Mouse (Mus musculus) forebrain, embryonic 15.5 days (tissue): ENCODE measurements around the gene Wwox. TPM values are rescaled to one million over a fixed set of nuclear protein-coding genes. Genes with fewer than 3 reads are reported as not detected.

ENCODE experiments used
- ATAC-seq: fragments of 200-750 bp; cut with Nextera tagmentation; replicated peaks from 2 replicates; pipeline ENCODE4 v1.8.0; 2017; ENCODE audit warnings: mild to moderate bottlenecking, moderate TSS enrichment, moderate library complexity
- H3K27ac ChIP-seq: fragments of 300-500 bp; sonication (generic); replicated peaks from 2 replicates; pipeline ENCODE4 v1.5.1; 2015; ENCODE audit warnings: mild to moderate bottlenecking, inconsistent platforms
- H3K27me3 ChIP-seq: fragments of 300-500 bp; sonication (generic); 2 replicates; pipeline ENCODE4 v1.6.1; 2015; ENCODE audit warnings: inconsistent platforms
- H3K36me3 ChIP-seq: fragments of 300-500 bp; sonication (generic); 2 replicates; pipeline ENCODE4 v1.6.1; 2015; ENCODE audit warnings: mild to moderate bottlenecking, inconsistent platforms
- H3K4me1 ChIP-seq: fragments of 300-500 bp; sonication (generic); 2 replicates; pipeline ENCODE4 v1.6.1; 2015; ENCODE audit warnings: inconsistent platforms
- H3K4me2 ChIP-seq: fragments of 300-500 bp; sonication (generic); replicated peaks from 2 replicates; pipeline ENCODE4 v1.6.1; 2015; ENCODE audit warnings: mild to moderate bottlenecking, inconsistent platforms
- H3K4me3 ChIP-seq: fragments of 300-500 bp; sonication (generic); 2 replicates; pipeline ENCODE4 v1.5.1; 2015; ENCODE audit warnings: mild to moderate bottlenecking, inconsistent platforms
- H3K9ac ChIP-seq: fragments of 300-500 bp; sonication (generic); replicated peaks from 2 replicates; pipeline ENCODE4 v1.6.1; 2015; ENCODE audit warnings: mild to moderate bottlenecking, inconsistent platforms
- H3K9me3 ChIP-seq: fragments of 300-500 bp; sonication (generic); 2 replicates; pipeline ENCODE4 v1.6.1; 2016; ENCODE audit warnings: inconsistent platforms
- WGBS: fragments of 180-500 bp; shearing (Covaris S2); methylation state at CpG from one replicate; pipeline ENCODE4 v1.1.7; 2015; ENCODE audit warnings: mixed read lengths; 5-methylcytosine and 5-hydroxymethylcytosine counted together
- polyA plus RNA-seq: library from polyadenylated mRNA; unstranded; fragments of >200 nt; fragmentation: Nextera tagmentation; extraction: Ambion mirVana; gene quantifications from 2 replicates; pipeline ENCODE4 v1.2.1, GENCODE M21; 2015

Gene Wwox
- polyA plus RNA-seq, 1 experiment from 2014 or later = 10.7 TPM

DNA sequence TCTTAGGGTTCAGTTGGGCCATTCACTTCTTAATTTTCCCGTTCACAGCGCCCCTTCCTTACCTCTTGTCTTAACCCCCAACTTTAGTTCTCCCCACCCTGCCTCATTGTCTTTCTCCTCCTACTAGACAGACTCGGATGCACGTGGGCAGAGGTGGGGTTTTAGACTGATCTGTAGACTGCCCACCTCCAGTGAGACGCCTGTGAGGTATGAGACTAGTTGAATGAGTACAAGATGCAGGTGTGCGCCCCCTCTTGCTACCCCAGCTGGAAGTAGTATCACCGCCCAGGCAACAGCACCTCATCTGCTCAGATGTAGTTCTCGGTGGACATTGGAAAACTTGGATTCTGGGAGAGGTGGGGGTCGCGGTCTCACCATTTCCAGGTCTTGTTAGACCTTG is 437.8 kb downstream of the Wwox start:
- Histone ChIP-seq H3K27ac (no peak overlapping the region), H3K4me2 (no peak overlapping the region), H3K4me3 (no peak overlapping the region), H3K36me3 (no peaks in the 10 kb centered on the region), H3K9me3 (no peaks in the 10 kb centered on the region), H3K27me3 (peaks cover 8% of the 10 kb centered on the region; the same call in 1 of the 2 replicates), H3K4me1 (peaks cover 21% of the 10 kb centered on the region), H3K9ac (no peak overlapping the region)
- 78% methylated on average over 10 of the region's 10 CpGs for WGBS
- ATAC-seq = no peak

DNA sequence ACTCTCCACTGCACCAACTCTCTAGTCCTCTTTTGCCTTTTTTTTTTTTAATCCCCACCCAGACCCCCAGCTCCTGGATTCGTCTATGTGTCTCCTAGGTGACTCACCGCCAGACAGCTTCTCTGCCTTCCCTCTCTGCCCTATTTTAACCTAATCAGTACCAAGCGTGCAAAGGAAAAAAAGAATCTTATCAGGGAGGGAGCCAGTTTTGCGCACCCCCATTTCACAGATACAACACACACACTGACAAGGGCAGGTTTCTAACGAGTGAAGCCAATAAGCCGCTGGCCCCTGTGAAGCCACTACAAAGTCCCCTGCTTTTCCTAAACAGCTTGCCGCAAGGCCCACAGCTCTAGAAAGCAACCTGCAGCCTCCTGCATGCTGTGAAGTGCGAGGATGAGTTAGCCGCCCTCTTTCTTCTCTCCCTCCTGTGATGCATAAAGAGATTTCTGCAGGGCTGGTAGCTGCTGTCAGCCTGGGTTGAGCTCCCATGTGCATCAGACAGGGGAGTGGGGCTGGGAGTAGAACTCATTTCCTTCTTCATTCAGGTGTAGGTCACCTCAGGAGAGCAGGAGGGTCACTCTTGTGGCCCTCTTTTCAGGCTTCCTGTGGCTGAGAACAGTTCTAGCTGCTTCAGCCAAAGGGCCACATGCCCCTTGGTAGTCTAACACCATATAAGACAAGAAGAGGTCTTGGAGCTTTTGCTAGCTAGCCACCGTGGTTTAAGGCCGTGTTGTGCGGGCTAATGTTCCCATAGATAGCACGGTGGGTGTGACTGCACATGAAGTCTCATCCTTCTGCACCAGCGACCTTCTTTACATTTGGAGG is 439.2 kb downstream of the Wwox start:
- no peak for ATAC-seq
- Histone ChIP-seq H3K27me3 (peaks cover 8% of the 10 kb centered on the region; the same call in 1 of the 2 replicates), H3K4me2 (no peak overlapping the region)

DNA sequence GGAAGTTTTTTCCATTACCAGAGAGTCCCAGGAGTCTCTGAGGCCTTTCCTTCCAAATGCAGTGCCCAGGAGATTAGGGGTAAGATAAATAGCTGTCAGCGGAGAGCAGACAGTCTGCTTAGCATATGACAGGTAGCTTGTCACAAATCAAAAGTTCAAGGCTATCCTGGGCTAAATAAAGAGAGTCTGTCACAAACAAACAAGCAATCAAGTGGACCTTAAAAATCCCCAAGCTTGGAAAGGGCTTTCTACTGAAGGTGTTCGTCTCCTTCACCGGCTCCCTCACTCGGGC is 439.8 kb downstream of the Wwox start:
- peaks cover 8% of the 10 kb centered on the region; the same call in 1 of the 2 replicates for H3K27me3 ChIP-seq
- 91% methylated on average over 4 of the region's 4 CpGs for WGBS
- H3K9me3 ChIP-seq = no peaks in the 10 kb centered on the region
- peaks cover 13% of the 10 kb centered on the region for H3K4me1 ChIP-seq
- ATAC-seq = no peak
- no peaks in the 10 kb centered on the region for H3K36me3 ChIP-seq
- no peak overlapping the region for H3K27ac ChIP-seq
- H3K9ac ChIP-seq = no peak overlapping the region
- H3K4me2 ChIP-seq = no peak overlapping the region
- H3K4me3 ChIP-seq = no peak overlapping the region

More for the DNA sequence above, 439.2 kb downstream of the Wwox start:
- no peaks in the 10 kb centered on the region for H3K36me3 ChIP-seq
- no peak overlapping the region for H3K27ac ChIP-seq
- no peaks in the 10 kb centered on the region for H3K9me3 ChIP-seq
- H3K4me3 ChIP-seq = no peak overlapping the region
- peaks cover 13% of the 10 kb centered on the region for H3K4me1 ChIP-seq
- no peak overlapping the region for H3K9ac ChIP-seq
- WGBS = 71% methylated on average over 14 of the region's 14 CpGs

DNA sequence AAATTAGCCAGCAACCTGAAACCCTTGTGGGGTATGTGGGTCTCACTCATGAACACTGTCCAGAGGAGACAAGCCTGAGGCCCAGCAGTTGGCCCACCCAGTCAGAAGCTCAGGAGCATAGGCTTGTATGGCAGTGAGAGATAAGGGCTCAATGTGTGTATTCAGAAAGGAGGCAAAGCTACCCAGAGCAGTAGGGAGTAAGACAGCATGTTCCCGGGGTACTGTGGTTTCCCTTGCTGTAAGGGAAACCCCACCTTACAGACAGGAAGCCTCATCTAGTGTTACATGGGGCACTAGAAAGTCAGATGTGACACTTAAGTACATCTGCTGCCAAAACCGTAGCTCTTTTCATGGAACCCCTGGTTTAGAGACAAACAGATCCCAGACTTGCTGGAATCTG is 440.2 kb downstream of the Wwox start:
- no peak overlapping the region for H3K27ac ChIP-seq
- H3K4me2 ChIP-seq = no peak overlapping the region
- H3K4me1 ChIP-seq = peaks cover 15% of the 10 kb centered on the region
- H3K27me3 ChIP-seq = peaks cover 8% of the 10 kb centered on the region; the same call in 1 of the 2 replicates
- no peak overlapping the region for H3K9ac ChIP-seq
- no peaks in the 10 kb centered on the region for H3K9me3 ChIP-seq
- WGBS = 89% methylated on average over 2 of the region's 2 CpGs
- H3K36me3 ChIP-seq = no peaks in the 10 kb centered on the region
- no peak overlapping the region for H3K4me3 ChIP-seq
- ATAC-seq = no peak

DNA sequence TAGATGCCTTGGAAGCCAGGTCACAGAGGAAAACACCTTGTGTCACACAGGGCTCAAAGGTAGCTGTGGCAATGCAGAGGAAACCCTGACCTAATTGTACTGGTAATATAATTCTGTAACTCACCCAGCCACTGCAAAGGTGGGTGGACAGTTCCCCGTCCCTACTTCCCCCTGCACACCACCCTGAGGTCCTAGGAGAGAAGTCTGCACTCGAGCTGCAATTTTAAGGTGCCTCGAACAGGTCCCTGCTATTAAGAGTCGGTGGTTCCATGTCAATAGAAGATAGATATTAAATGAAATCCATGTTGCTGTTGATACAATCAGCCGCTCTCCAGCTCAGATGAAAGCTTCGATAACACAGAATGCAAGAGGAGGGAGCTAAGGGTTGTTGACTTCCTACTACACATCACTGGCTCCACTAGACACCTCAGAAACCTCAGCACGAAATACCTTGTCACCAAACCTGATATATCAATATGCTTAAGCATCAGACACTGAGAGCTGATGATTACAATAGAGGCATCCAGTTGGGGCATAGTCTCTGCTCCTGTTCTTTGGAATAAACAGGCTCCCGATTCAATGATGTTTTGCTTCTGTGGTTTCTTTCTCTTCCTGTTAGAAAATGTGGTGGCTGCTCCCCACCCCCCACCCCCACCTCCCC is 441.1 kb downstream of the Wwox start:
- peaks cover 22% of the 10 kb centered on the region for H3K4me1 ChIP-seq
- H3K9me3 ChIP-seq = no peaks in the 10 kb centered on the region
- no peak overlapping the region for H3K4me3 ChIP-seq
- 83% methylated on average over 8 of the region's 8 CpGs for WGBS
- no peak for ATAC-seq
- H3K4me2 ChIP-seq = no peak overlapping the region
- peaks cover 8% of the 10 kb centered on the region; the same call in 1 of the 2 replicates for H3K27me3 ChIP-seq
- no peak overlapping the region for H3K27ac ChIP-seq
- no peak overlapping the region for H3K9ac ChIP-seq
- no peaks in the 10 kb centered on the region for H3K36me3 ChIP-seq

DNA sequence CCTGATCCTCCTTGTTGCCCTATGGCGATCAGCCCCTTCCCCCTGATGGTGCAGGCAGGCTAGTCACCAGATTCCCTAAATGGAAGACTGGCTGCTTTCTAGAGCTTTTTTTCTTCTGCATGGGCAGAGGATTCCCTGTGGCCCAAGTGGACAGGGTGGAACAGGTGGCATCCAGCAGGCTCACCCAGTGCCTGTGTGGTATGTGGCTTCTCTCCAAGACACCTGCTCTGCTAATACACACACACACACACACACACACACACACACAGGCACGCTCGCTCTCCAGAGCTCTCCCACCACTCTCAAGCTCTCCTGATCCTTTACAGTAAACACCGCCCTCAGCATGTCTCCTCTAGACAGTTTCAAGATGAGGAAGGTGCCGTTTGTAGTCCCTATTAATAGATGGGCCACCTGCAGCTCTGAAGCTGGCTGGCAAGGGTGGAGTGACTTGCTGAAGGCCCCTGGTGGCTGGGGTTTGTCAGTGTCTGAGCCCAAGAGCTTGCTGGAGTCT is 442.5 kb downstream of the Wwox start:
- H3K27me3 ChIP-seq = peaks cover 8% of the 10 kb centered on the region; the same call in 1 of the 2 replicates
- ATAC-seq = no peak
- WGBS = 65% methylated on average over 5 of the region's 5 CpGs
- H3K27ac ChIP-seq = no peak overlapping the region
- no peaks in the 10 kb centered on the region for H3K36me3 ChIP-seq
- no peaks in the 10 kb centered on the region for H3K9me3 ChIP-seq
- H3K4me1 ChIP-seq = peaks cover 13% of the 10 kb centered on the region
- no peak overlapping the region for H3K4me2 ChIP-seq
- H3K9ac ChIP-seq = no peak overlapping the region
- no peak overlapping the region for H3K4me3 ChIP-seq

DNA sequence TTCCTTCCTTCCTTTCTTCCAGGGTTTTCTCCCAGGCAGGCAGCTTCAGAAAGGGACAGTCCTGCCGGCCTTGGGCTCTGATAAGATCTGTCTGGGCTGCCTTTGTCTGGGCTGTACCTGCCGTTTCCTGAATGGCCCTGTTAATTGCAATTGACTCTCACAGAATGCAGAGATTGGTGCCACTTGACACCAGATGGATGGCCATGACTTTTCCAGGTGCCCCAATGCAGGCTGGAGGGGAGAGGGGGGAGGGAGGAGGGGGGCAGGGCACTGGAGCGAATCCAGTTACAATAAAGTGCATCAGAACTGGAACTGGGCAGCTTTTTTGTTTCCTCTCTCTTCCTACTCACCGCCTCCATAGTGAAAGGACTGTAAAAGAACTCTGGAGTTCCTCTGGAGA is 443.0 kb downstream of the Wwox start:
- no peak overlapping the region for H3K4me2 ChIP-seq
- no peak overlapping the region for H3K27ac ChIP-seq
- WGBS = 28% methylated on average over 4 of the region's 4 CpGs
- peaks cover 8% of the 10 kb centered on the region; the same call in 1 of the 2 replicates for H3K27me3 ChIP-seq
- peaks cover 13% of the 10 kb centered on the region for H3K4me1 ChIP-seq
- no peaks in the 10 kb centered on the region for H3K36me3 ChIP-seq
- no peak overlapping the region for H3K9ac ChIP-seq
- H3K9me3 ChIP-seq = no peaks in the 10 kb centered on the region
- no peak overlapping the region for H3K4me3 ChIP-seq
- no peak for ATAC-seq

DNA sequence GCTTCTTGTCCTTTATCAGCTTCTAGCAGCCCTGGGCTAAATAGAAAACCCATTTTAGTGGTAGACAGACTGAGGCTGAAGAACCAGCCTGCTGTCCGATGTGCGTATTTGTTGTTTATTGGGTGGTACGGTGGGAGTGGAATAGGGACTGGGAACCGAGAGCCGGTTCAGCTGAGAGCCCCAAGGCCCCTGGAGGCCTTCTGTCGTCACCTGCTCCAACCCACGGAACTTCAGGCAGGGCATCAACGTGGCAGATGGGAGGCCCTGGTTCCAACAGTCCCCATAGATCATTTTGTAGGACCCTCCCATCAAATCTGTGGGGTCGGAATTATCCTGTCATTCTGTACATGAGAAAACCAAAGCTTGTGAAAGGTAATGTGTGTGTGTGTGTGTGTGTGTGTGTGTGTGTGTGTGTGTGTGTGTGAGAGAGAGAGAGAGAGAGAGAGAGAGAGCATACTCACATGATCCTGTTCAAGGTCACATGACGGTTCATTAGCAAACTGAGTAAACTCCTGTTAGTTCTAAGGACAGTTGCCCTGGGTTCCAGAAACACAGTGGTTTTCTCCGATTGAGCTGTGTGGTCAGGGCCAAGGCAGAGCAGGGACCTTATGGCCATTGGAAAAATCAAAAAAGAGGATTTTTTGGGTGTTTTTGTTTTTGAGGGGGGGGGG is 443.6 kb downstream of the Wwox start:
- Histone ChIP-seq H3K4me1 (peaks cover 13% of the 10 kb centered on the region), H3K27ac (no peak overlapping the region), H3K9ac (no peak overlapping the region), H3K4me2 (no peak overlapping the region), H3K9me3 (no peaks in the 10 kb centered on the region), H3K4me3 (no peak overlapping the region), H3K36me3 (no peaks in the 10 kb centered on the region), H3K27me3 (peaks cover 8% of the 10 kb centered on the region; the same call in 1 of the 2 replicates)
- ATAC-seq = no peak
- WGBS = 85% methylated on average over 11 of the region's 11 CpGs

DNA sequence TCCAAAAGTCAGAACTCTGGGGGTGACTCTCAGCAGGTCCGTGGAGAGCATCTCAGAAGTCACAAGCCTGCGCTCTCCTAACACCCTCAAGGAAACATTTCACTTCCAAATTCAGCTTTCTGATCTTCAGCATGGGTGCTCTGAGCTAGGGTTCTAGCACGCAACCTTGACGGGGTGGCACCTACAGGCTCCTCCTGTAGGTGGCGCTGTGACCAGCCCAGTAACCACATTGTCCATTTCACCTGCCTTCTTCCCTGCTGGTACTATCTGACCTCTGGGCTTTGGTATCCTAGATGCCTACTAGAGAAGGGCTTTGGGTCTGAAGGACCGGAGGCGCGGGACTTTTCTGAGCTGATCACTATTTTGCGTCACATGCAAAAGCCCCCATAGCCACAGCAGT is 444.5 kb downstream of the Wwox start:
- WGBS = 77% methylated on average over 9 of the region's 9 CpGs
- no peak overlapping the region for H3K9ac ChIP-seq
- no peak overlapping the region for H3K27ac ChIP-seq
- no peaks in the 10 kb centered on the region for H3K36me3 ChIP-seq
- no peak overlapping the region for H3K4me3 ChIP-seq
- no peak for ATAC-seq
- peaks cover 6% of the 10 kb centered on the region; the same call in 1 of the 2 replicates for H3K27me3 ChIP-seq
- H3K4me2 ChIP-seq = no peak overlapping the region
- no peaks in the 10 kb centered on the region for H3K9me3 ChIP-seq
- peaks cover 13% of the 10 kb centered on the region for H3K4me1 ChIP-seq

DNA sequence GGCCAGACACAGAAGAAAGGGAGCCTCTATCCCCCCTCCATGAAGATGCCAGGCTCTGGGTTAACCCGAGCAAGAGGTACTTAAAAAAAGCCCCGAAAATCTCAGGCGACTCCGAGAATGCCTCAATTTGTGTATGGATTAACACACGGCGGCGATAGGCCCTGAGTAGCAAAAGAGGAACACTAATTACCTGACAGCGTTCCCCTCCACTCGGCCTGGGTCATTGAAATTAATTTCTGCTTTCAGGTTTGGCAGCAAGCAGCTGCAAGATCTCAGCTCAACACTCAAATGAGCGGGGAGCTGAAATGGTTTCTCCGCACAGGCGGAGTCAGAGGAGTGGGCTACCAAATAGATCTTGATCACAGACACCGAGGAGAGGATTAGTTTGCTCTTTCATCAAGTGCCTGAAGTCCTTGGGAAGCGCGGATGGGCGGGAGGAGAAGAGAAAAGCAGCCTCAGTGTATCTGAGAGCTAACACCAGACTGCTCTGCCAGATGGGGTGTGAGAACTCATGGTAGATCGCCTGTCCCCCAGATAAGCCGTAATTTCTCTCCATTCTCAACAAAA is 445.7 kb downstream of the Wwox start:
- Histone ChIP-seq H3K4me2 (peak overlapping the region; percentile 9), H3K27ac (no peak overlapping the region), H3K4me1 (peaks cover 24% of the 10 kb centered on the region), H3K36me3 (no peaks in the 10 kb centered on the region), H3K9me3 (no peaks in the 10 kb centered on the region), H3K27me3 (peaks cover 6% of the 10 kb centered on the region; the same call in 1 of the 2 replicates), H3K4me3 (no peak overlapping the region), H3K9ac (no peak overlapping the region; the same call in 1 of the 2 replicates)
- WGBS = 10% methylated on average over 18 of the region's 18 CpGs
- no peak for ATAC-seq

DNA sequence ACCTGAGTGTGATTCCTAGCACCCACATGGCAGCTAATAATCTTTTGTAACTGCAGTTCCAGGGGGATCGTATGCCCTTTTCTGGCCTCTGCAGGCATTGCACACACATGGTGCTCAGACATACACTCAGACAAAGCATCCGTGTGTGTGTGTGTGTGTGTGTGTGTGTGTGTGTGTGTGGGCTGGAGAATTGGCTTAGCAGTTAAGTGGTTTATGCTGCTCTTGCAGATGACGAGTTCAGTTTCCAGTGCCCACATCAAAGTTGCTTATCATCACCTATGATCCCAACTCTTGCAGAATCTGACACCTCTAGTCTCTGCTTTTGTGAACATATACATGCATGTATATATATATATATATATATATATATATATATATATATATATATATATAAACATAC is 448.9 kb downstream of the Wwox start:
- H3K9ac ChIP-seq = no peak overlapping the region
- no peak overlapping the region for H3K4me3 ChIP-seq
- no peaks in the 10 kb centered on the region for H3K9me3 ChIP-seq
- no peak for ATAC-seq
- no peaks in the 10 kb centered on the region for H3K36me3 ChIP-seq
- H3K4me2 ChIP-seq = no peak overlapping the region
- peaks cover 33% of the 10 kb centered on the region for H3K4me1 ChIP-seq
- WGBS = 94% methylated on average over 3 of the region's 3 CpGs
- H3K27ac ChIP-seq = no peak overlapping the region
- H3K27me3 ChIP-seq = no peaks in the 10 kb centered on the region
